Mouse (Mus musculus) heart, adult 11 months (tissue): ENCODE measurements around the gene Scgb2b21.
"Not testable (repeated sequence)": the region's sequence is repeated elsewhere in the genome, so short reads cannot be mapped to it uniquely, and the experiment has no call there.

ENCODE experiments used
- DNase-seq: peaks from one replicate; pipeline ENCODE4 v3.0.0; 2022

Scgb2b21 gene

GRCm38 (mm10) chr7:33520358-33520757, at the start of gene Scgb2b21:
TSS of gene Scgb2b21 (minus strand) at chr7:33520458.
- no peak for DNase-seq

- DNase-seq: not testable (repeated sequence)
These were observed 23.2 kb upstream of the Scgb2b21 start for GRCm38 (mm10) chr7:33543420-33543819.
